Mouse (Mus musculus) kidney, embryonic 16.5 days (tissue): ENCODE data around the gene Sfi1. TPM values are rescaled to one million over a fixed set of nuclear protein-coding genes. Genes with fewer than 3 reads are reported as not detected.
"Not testable (repeated sequence)": the region's sequence is repeated elsewhere in the genome, so short reads cannot be mapped to it uniquely, and the experiment has no call there.

ENCODE experiments used
- ATAC-seq: fragments of 200-750 bp; cut with Nextera tagmentation; 2 replicates; pipeline ENCODE4 v1.8.0; 2017; ENCODE audit warnings: moderate TSS enrichment; ENCODE audit not compliant: low FRiP score, low TSS enrichment
- H3K27ac ChIP-seq: fragments of 300-500 bp; sonication (generic); 2 replicates; pipeline ENCODE4 v1.5.1; 2014; ENCODE audit warnings: low read length
- H3K27me3 ChIP-seq: fragments of 300-500 bp; sonication (generic); 2 replicates; pipeline ENCODE4 v1.6.1; 2014; ENCODE audit warnings: low read length, control low read depth, mixed read lengths; ENCODE audit not compliant: insufficient read depth
- H3K36me3 ChIP-seq: fragments of 300-500 bp; sonication (generic); 2 replicates; pipeline ENCODE4 v1.6.1; 2014; ENCODE audit warnings: low read length, control low read depth, mixed read lengths; ENCODE audit not compliant: insufficient read depth
- H3K4me1 ChIP-seq: fragments of 300-500 bp; sonication (generic); 2 replicates; pipeline ENCODE4 v1.6.1; 2014; ENCODE audit warnings: low read length, control low read depth, mixed read lengths; ENCODE audit not compliant: insufficient read depth
- H3K4me2 ChIP-seq: fragments of 300-500 bp; sonication (generic); replicated peaks from 2 replicates; pipeline ENCODE4 v1.6.1; 2014; ENCODE audit warnings: low read depth, low read length
- H3K4me3 ChIP-seq: fragments of 300-500 bp; sonication (generic); 2 replicates; pipeline ENCODE4 v1.5.1; 2014; ENCODE audit warnings: mild to moderate bottlenecking, low read length
- H3K9ac ChIP-seq: fragments of 300-500 bp; sonication (generic); replicated peaks from 2 replicates; pipeline ENCODE4 v1.6.1; 2014; ENCODE audit warnings: low read length
- H3K9me3 ChIP-seq: fragments of 300-500 bp; sonication (generic); 2 replicates; pipeline ENCODE4 v1.6.1; 2016; ENCODE audit warnings: low read length, control low read depth
- WGBS: fragments of 180-500 bp; shearing (Covaris S2); extraction: QIAGEN DNeasy Blood & Tissue Kit; methylation state at CpG from one replicate; pipeline ENCODE4 v1.1.7; 2014; 5-methylcytosine and 5-hydroxymethylcytosine counted together
- polyA plus RNA-seq: library from polyadenylated mRNA; unstranded; fragments of >200 nt; fragmentation: Nextera tagmentation; extraction: Ambion mirVana; gene quantifications from 2 replicates; pipeline ENCODE4 v1.2.1, GENCODE M21; 2015

The Sfi1 gene
- polyA plus RNA-seq, 1 experiment from 2014 or later = 15.2 TPM

- H3K4me2 ChIP-seq, H3K27ac ChIP-seq, H3K9ac ChIP-seq, ATAC-seq, H3K4me1 ChIP-seq, H3K4me3 ChIP-seq, H3K27me3 ChIP-seq, H3K36me3 ChIP-seq, H3K9me3 ChIP-seq: not testable (repeated sequence)
- 84% methylated on average over 7 of the region's 7 CpGs for WGBS
These were observed 13.6 kb downstream of the Sfi1 start for GRCm38 (mm10) chr11:3179726-3180092.

GRCm38 (mm10) chr11:3178968-3179725 lies 14.1 kb downstream of the Sfi1 start:
- not testable (repeated sequence) for H3K36me3 ChIP-seq, H3K9me3 ChIP-seq, H3K4me3 ChIP-seq, H3K4me2 ChIP-seq, ATAC-seq, H3K9ac ChIP-seq, H3K27ac ChIP-seq, H3K27me3 ChIP-seq, H3K4me1 ChIP-seq
- 82% methylated on average over 6 of the region's 6 CpGs for WGBS

- H3K9me3 ChIP-seq, H3K27me3 ChIP-seq, H3K36me3 ChIP-seq, H3K9ac ChIP-seq, H3K4me2 ChIP-seq, H3K27ac ChIP-seq, H3K4me1 ChIP-seq, H3K4me3 ChIP-seq: not testable (repeated sequence)
- WGBS = 77% methylated on average over 11 of the region's 11 CpGs
- peak; percentile 50; the same call in 1 of the 2 replicates for ATAC-seq
These were observed 19.6 kb downstream of the Sfi1 start for GRCm38 (mm10) chr11:3173425-3174318.

GRCm38 (mm10) chr11:3172526-3172925 lies 20.7 kb downstream of the Sfi1 start:
- not testable (repeated sequence) for H3K9me3 ChIP-seq, ATAC-seq, H3K27ac ChIP-seq, H3K4me1 ChIP-seq, H3K4me2 ChIP-seq, H3K27me3 ChIP-seq, H3K36me3 ChIP-seq, H3K9ac ChIP-seq, H3K4me3 ChIP-seq
- WGBS = 57% methylated on average over 4 of the region's 6 CpGs

GRCm38 (mm10) chr11:3171931-3172330 lies 21.3 kb downstream of the Sfi1 start:
- H3K36me3 ChIP-seq, H3K27ac ChIP-seq, ATAC-seq, H3K4me1 ChIP-seq, H3K4me2 ChIP-seq, H3K27me3 ChIP-seq, H3K9ac ChIP-seq, H3K4me3 ChIP-seq, H3K9me3 ChIP-seq: not testable (repeated sequence)
- WGBS = 61% methylated on average over 1 of the region's 1 CpGs

- H3K27me3 ChIP-seq, H3K9ac ChIP-seq, H3K27ac ChIP-seq, H3K9me3 ChIP-seq, H3K36me3 ChIP-seq, H3K4me2 ChIP-seq, H3K4me1 ChIP-seq, H3K4me3 ChIP-seq: not testable (repeated sequence)
- ATAC-seq = peak; percentile 36; the same call in 1 of the 2 replicates
- 75% methylated on average over 2 of the region's 2 CpGs for WGBS
These were observed 24.2 kb downstream of the Sfi1 start for GRCm38 (mm10) chr11:3169042-3169441.

- H3K4me1 ChIP-seq, ATAC-seq, H3K36me3 ChIP-seq, H3K27me3 ChIP-seq, H3K4me2 ChIP-seq, H3K9ac ChIP-seq, H3K4me3 ChIP-seq, H3K27ac ChIP-seq: not testable (repeated sequence)
- WGBS = 77% methylated on average over 4 of the region's 4 CpGs
- H3K9me3 ChIP-seq = peaks cover 11% of the 10 kb centered on the region
These were observed 25.7 kb downstream of the Sfi1 start for GRCm38 (mm10) chr11:3167571-3168001.

- not testable (repeated sequence) for H3K4me2 ChIP-seq, H3K27ac ChIP-seq, H3K4me3 ChIP-seq, H3K4me1 ChIP-seq, H3K9ac ChIP-seq, H3K27me3 ChIP-seq, H3K36me3 ChIP-seq, ATAC-seq
- WGBS = 87% methylated on average over 4 of the region's 4 CpGs
- H3K9me3 ChIP-seq = peaks cover 14% of the 10 kb centered on the region
These were observed 26.1 kb downstream of the Sfi1 start for GRCm38 (mm10) chr11:3167129-3167528.

GRCm38 (mm10) chr11:3166321-3166720 lies 26.9 kb downstream of the Sfi1 start:
- H3K4me3 ChIP-seq, ATAC-seq, H3K4me2 ChIP-seq, H3K9ac ChIP-seq, H3K27ac ChIP-seq, H3K27me3 ChIP-seq, H3K36me3 ChIP-seq, H3K4me1 ChIP-seq: not testable (repeated sequence)
- H3K9me3 ChIP-seq = peaks cover 15% of the 10 kb centered on the region

- H3K27ac ChIP-seq, H3K27me3 ChIP-seq, H3K4me1 ChIP-seq, H3K4me3 ChIP-seq, H3K4me2 ChIP-seq, H3K9ac ChIP-seq, H3K36me3 ChIP-seq: not testable (repeated sequence)
- WGBS = 85% methylated on average over 2 of the region's 5 CpGs
- ATAC-seq = peak; percentile 25
- H3K9me3 ChIP-seq = peaks cover 16% of the 10 kb centered on the region
These were observed 28.0 kb downstream of the Sfi1 start for GRCm38 (mm10) chr11:3165210-3165782.
